Mouse (Mus musculus) right cerebral cortex, postnatal 10 days (tissue): ENCODE measurements around the gene Gm26566.
A peak's percentile ranks its signal among the peaks of the same experiment; 100 is the strongest.
"Not testable (repeated sequence)": the region's sequence is repeated elsewhere in the genome, so short reads cannot be mapped to it uniquely, and the experiment has no call there.

Experiments used
- DNase-seq, 2 experiments: peaks; one replicate each; pipeline ENCODE4 v3.0.0; 2021; ENCODE audit warnings: low spot score in 2 of 2

The Gm26566 gene

GRCm38 (mm10) chr4:88738480-88738879, 16.9 kb downstream of the Gm26566 start:
- peak in 1 of 2 experiments; percentile 37 for DNase-seq

- DNase-seq: no peak
Observed at GRCm38 (mm10) chr4:88739036-88739435, 17.4 kb downstream of the Gm26566 start.

- DNase-seq: no peak
Observed at GRCm38 (mm10) chr4:88741426-88741825, 19.8 kb downstream of the Gm26566 start.

DNA sequence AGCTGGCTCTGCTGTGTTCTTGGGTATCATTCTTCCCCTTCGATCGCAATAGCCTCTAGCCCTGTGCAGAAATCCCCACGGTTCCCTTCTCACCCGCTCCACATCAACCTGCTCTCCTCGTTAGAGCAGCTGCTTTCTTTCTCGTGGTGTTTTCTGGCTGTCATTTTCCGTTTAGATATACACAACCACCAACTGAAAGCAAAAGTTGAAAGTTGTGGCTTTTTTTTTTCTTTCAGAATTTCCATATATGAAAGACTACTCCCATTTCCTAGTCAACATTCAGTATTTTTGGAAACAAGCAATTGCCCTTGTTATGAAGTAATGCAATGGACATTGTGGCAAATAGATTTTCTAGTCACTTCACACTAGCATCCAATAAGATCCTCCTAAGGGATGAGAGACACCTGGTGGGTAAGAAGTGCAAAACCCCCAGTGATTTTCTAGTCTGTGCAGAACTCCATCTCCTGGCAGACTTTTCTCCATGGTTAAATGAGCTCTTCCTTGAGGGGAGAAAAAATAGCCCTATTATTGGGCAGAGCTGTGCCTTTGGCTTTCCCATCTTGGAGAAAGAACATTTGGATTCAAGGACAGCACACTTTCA, 21.3 kb downstream of the Gm26566 start:
- DNase-seq: no peak

- no peak for DNase-seq
Observed at GRCm38 (mm10) chr4:88744207-88744606, 22.6 kb downstream of the Gm26566 start.

GRCm38 (mm10) chr4:88749926-88750325, 28.3 kb downstream of the Gm26566 start:
- DNase-seq: no peak

DNA sequence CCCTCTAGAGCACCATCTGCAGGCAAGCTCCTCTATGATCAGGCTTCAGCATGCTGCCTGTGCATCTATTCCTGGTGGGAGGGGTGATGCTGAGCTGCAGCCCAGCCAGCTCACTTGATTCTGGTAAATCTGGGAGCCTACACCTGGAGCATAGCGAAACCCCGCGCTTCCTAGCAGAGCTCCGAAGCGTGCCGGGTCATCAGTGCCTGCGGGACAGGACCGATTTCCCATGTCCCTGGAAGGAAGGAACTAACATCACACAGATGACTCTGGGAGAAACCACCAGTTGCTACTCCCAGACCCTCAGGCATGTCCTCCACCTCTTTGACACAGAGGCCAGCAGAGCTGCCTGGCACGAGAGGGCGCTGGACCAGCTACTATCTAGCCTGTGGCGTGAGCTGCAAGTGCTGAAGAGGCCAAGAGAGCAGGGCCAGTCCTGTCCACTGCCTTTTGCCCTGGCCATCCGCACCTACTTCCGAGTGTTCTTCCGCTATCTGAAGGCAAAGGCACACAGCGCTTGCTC, 33.3 kb downstream of the Gm26566 start, which contains the start of gene Gm13271:
Gene Gm13271, plus strand, starts transcription at position 51 of the 523 bp plus-strand sequence.
- peak; percentile 76 to 86 for DNase-seq

DNA sequence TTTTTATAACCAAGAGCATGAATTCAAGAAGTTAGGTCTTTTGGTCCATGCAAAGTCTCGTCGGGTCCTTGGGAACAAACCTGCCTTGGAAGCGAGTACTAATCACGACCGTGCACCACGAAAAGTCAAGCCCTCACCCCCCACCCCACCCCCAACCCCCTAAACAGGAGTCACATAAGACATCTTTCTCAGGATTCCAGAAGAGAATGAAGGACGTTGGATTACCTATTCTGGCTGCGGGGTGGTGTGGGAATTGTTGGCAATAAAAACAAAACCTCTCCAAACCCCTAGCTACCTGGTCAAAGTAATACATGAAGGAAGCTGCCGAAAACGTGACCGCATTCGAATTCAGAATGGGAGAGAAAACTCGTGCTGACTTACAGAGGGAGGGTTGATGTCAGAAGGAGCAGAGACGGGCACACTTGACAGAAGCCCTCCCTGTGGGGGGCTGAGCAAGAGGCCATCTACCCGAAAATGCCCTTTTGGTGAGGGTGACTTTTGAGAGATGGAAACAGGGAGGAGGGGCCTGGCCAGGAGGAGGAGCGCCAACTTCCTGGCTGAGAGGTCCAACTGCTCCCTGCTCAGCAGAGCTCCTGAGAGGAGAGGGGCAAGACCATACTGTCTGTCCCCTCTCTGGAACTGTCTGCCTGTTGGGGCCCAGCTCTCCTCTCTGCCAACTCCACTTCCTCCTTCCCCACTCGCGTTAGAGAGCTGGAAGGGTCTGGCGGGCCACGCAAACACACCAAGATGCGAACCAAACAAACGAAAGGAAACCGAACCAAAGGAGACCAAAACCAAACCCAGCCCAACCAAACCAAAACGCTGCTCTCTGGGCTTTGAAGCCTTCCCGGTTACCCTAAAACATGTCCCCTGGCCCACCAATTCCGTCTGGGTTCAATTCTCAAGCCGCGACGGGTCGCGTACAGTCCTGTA, 35.2 kb downstream of the Gm26566 start:
- DNase-seq: peak in 1 of 2 experiments; percentile 28

- peak; percentile 90 to 93 for DNase-seq
Observed at GRCm38 (mm10) chr4:88757628-88758031, 36.0 kb downstream of the Gm26566 start.

DNA sequence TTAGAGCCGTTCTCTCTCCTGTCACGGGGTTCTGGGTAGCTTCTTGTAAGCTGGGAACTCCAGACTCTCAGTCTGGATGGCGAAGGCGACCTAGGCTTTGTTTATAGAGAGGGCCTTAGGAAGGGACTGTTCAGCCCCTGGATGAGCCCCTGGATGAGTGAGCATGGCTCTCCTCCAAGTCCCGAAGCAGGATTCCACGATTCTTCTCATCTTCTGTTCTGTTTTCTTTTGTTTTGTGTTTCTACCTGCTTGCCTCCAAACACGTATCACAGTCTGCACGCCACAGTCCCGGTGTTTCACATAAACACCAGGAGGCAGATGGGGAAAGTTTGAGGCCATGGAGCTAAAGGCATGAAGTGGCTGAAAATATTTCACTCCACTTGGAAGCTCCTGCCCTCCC, 37.1 kb downstream of the Gm26566 start:
- not testable (repeated sequence) for DNase-seq

DNA sequence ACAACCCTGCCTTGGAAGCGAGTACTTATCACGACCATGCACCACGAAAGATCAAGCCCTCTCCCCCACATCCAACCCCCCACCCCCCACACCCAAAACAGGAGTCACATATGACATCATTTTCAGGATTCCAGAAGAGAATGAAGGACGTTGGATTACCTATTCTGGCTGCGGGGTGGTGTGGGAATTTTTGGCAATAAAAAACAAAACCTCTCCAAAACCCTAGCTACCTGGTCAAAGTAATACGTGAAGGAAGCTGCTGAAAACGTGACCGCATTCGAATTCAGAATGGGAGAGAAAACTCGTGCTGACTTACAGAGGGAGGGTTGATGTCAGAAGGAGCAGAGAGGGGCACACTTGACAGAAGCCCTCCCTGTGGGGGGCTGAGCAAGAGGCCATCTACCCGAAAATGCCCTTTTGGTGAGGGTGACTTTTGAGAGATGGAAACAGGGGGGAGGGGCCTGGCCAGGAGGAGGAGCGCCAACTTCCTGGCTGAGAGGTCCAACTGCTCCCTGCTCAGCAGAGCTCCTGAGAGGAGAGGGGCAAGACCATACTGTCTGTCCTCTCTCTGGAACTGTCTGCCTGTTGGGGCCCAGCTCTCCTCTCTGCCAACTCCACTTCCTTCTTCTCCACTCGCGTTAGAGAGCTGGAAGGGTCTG, 38.1 kb downstream of the Gm26566 start, which contains the start of gene Gm13283:
Gene Gm13283, plus strand, starts transcription at position 510 of the 659 bp plus-strand sequence.
- peak; percentile 40 to 59 for DNase-seq

- peak; percentile 68 to 69 for DNase-seq
Observed at GRCm38 (mm10) chr4:88760431-88760830, 38.8 kb downstream of the Gm26566 start.

DNA sequence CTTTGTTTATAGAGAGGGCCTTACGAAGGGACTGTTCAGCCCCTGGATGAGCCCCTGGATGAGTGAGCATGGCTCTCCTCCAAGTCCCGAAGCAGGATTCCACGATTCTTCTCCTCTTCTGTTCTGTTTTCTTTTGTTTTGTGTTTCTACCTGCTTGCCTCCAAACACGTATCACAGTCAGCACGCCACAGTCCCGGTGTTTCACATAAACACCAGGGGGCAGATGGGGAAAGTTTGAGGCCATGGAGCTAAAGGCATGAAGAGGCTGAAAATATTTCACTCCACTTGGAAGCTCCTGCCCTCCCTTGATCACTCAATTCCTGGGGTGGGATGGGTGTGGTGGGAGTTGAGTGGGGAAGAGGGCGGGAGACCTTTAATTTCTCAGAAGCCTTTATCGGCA, 40.2 kb downstream of the Gm26566 start:
- DNase-seq: peak; percentile 81 to 87

DNA sequence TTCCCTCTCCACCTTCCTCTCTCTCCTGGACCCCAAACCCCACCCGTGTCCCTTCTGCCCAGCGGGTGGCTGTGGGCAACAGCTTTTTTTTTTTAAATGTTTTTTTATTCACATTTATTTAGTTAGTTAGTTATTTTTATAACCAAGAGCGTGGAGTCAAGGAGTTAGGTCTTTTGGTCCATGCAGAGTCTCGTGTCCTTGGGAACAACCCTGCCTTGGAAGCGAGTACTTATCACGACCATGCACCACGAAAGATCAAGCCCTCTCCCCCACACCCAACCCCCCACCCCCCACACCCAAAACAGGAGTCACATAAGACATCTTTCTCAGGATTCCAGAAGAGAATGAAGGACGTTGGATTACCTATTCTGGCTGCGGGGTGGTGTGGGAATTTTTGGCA, 40.7 kb downstream of the Gm26566 start:
- DNase-seq: peak; percentile 22 to 46

DNA sequence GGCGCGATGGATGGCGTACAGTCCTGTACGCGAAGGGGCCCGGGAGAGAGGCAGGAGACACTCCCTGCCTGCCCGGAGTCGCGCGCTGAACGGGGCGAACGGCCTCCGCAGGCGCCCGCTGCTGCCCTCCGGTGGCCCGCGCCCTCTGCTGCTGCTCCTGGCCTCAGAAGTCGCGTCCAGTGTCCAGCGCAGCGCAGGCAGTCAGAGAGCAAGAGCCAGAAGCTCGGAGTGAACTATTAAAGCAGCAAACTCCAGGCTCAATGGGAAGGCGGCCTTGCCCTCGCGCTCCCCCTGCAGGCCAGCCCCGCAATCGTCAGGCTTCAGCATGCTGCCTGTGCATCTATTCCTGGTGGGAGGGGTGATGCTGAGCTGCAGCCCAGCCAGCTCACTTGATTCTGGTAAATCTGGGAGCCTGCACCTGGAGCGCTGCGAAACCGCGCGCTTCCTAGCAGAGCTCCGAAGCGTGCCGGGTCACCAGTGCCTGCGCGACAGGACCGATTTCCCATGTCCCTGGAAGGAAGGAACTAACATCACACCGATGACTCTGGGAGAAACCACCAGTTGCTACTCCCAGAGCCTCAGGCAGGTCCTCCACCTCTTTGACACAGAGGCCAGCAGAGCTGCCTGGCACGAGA, 41.9 kb downstream of the Gm26566 start:
- DNase-seq: peak; percentile 41 to 43
